Mouse (Mus musculus) gonadal fat pad, adult 2 months (tissue): Measurements from ENCODE around the gene Tmem252. TPM values are rescaled to one million over a fixed set of nuclear protein-coding genes. Genes with fewer than 3 reads are reported as not detected.

ENCODE experiments used
- DNase-seq: peaks from one replicate; pipeline ENCODE4 v3.0.0-alpha.2; 2012; ENCODE audit warnings: low read depth
- polyA plus RNA-seq: library from polyadenylated mRNA; depleted of rRNA; stranded (reverse); fragments of >200 nt; gene quantifications from 2 replicates; pipeline ENCODE4 v1.2.3, GENCODE M21; 2012; rRNA removed

Gene Tmem252
- 2.3 and 2.5 TPM in 2 replicates for polyA plus RNA-seq

DNA sequence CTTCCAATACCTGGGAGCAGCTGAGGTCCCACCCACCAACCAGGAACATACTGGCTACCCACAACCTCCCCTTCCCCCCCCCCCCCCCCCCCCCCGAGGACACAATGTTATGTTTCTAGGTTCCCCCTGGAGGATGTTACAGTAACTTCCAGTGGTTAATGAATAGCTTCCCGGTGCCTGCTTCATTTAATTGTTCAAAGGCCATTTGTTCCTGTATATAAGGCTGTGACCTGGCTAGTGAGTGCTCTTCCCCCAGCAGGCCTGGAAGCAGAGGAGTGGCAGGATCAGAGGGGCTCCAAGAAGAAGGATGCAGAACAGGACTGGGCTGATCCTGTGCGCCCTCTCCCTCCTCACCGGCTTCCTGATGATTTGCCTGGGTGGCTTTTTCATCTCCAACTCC lies at the start of gene Tmem252:
TSS of gene Tmem252 (plus strand) at position 247 of the 400 bp plus-strand sequence.
- no peak for DNase-seq

DNA sequence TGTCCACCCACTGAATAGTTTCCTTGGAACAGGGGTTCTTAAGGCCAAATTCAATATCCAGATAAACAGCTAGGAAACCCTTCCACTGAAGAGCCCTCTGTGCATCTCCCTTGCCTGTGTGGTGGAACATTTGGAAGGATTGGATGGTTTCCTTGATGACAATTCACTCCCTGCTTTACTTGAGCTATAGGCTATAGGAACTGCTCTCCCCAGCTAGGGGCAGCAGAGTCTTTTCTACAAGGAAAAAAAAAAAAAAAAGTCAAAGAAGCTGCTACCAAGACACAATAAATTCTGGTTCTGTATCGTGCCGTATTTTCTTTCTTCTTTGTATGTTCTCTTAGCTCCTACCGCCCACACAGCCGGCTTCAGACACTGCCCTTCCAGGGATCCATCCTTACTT lies 45.8 kb upstream of the Tmem252 start:
- DNase-seq: no peak

DNA sequence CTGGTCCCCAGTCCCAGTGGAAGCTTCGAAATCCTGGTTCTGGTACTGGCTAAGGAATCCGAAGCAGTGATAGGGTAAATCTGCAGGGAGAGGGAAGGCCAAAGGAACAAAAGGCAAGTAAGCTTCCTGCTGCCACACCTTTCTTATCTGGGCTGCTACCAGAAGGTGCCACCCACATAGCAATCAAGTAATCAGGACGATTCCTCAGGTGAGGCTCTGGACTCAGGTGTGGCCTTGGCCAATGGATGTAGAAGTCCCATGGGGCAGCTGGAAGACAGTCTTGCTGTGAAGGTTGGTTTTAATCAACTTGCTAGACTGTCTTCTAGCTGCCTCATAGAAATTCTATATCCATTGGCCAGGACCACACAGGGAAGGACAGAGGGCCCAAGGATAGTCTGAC lies 40.8 kb upstream of the Tmem252 start:
- DNase-seq: no peak

DNA sequence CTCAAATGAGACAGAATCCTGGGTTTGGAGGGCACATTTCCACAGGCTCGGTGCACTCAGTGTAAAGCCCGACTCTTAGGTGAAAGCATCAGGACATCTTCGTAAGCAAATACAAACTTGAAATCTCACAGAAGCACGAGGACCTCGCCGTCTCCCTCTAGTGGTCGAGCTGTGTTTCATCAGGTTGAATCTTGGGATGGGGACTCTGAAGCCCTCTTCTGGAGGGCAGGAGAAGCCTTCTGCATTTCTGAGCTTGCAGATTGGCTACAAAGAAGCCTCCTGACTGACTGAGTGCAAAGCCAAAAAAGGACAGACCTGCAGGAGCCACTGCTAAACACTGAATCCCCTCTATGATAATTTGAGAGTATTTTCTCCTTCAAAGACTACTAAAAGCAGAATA lies 39.2 kb upstream of the Tmem252 start:
- DNase-seq: no peak

DNA sequence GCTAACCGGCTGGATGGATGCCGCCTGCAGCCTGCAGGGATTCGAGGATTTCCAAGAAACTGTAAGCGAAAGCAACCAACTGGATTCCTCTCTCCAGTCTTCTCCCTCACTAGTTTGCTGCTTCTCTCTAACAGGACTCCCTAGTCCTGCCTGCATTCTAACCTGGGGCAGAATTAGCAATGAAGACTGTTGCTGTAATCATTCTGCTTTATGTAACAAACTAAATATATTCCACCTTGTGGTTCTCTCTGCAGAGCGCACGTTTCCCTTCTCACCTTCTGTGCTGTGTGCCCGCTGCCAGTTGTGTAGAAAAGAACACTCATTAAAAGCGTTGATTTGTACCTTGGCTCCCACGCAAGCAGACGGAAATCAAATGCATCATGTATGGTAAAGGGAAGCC lies 37.2 kb upstream of the Tmem252 start:
- no peak for DNase-seq

DNA sequence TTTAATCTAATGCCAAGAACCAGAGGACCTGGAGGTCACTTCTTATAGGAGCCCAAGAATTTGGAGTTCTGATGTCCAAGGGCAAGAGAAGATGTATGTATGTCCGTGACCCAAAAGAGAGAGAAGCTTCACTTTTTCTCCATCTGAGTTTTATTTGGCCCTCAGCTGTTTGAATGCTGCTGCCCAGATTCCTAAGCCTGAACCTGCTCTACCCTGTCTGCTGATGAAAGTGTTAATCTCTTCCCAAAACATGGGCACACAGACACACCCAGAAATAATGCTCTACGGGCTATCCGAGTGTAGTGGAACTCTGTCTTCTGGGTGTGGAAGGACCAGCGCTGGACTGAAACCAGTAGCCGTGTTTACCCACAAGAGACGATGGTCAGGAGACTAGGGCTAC lies 35.8 kb upstream of the Tmem252 start:
- no peak for DNase-seq

DNA sequence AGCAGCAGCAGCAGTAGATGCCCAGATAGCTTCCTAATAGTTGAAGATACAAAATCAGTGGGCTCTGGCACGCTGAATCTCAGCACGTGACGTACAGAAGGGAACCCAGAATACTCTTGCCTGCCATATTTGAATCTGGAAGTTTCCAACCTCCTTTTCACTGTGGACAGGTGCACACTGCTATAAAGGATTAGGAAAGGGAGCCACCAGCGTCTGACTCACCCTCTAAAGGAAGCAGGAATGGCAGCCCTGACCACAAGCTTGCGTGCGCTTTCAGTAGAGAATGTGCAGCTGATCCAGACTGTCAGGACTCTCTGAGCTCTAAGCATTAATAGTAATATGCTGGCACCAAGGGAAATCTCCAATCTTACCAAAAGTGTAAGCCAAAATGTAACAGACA lies 32.8 kb upstream of the Tmem252 start:
- no peak for DNase-seq

DNA sequence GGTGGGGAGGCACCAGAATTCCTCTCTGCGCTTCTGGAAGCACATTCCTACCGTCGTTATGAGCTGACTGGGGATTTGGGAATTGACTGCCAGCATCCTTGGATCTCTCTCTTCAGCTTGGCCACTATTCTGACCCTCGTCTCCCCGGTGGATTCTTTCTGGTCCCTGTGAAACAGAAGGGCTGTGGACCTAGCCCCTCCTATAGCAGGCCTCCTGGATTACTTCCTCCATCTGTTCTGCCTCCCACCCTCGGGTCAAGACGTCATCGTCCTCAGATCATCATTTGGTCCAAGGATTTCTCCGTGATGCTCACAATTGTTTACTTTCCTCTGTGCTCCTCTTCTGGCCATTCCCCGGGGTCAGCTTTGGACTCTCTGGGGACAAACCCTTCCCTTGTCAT lies 28.8 kb upstream of the Tmem252 start:
- DNase-seq: no peak

DNA sequence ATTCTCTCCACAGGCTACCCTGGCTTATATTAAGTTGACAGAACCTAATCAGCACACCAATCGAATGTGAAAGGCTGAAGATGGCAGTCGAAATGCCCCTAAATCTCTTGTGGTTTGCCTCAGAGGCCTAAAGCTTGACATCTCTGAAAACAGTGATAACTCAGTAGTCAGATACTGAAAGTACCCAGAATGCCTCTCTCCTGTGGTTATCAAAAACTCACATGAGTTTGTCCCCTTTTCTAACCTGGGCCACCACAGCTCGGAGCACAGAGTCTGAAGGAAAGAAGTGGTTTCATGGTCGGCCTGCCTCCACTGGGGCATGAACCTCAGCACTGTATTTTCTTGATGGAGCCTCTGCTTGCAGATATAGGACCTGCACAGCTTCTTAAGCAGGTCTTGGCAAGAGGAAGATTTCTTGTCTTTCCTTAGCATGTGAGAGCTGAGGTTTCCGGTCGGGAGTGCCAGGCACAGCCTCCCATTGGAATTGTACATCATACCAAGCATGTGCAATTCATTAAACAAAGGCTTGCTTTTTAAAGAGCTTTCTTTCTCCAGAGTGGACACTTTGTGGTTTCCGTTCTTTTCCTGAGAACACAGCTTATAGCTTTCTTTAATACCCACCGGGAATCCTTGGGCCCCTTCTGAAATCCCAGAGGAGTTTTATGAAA lies 27.5 kb upstream of the Tmem252 start:
- no peak for DNase-seq

DNA sequence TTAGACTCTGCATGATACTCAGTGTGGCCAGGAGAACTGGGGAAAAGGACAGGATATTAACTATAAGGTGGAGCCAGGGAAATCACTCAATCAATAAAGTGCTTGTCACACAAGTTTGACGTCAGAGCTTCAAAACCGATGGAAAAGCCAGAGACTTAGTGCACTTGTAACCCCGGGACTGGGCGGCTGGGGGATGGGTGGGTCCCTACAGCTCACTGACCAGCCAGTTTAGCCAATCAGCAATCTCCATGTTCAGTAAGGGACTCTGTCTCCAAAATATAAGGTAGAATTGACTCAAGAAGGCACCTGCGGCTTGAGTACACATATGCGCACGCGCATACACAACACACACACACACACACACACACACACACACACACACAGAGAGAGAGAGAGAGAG lies 25.8 kb upstream of the Tmem252 start:
- no peak for DNase-seq

DNA sequence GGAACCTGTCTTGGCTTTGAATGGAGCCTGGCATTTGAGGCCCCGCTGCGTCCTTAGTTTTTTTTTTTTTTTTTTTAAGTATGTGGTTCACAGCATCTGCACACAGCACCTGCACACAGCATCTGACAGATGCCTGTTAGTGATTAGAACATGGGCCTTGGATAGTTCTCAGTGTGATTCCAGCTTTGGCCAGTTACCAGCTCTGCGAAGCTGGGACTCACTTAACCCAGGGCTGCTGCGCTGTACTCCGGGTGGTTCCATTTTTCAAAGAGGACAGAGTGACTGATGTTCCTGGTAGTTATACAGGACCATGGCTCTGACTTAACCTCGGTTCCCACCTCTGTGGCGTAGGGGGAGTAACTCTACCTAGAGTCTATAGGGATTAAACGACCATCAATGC lies 23.4 kb upstream of the Tmem252 start:
- no peak for DNase-seq

DNA sequence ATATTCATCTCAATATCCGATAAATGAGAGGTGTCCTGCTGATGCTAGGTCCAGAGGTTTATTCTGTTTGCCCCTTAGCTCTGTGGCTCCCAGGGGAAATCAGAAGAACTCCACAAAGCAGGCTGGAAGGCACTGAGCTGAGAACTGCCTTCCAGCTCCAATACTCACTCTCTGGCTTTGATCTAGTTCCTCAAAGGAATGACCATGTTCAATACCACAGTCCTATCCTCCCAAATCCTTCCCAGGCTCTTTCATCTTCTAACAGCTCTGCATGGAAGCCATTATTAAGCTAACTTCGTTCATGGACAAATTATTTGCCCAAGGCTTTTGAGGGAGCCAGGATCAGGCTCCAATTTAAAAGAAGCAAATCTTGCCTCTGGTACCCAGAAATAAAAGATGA lies 22.2 kb upstream of the Tmem252 start:
- DNase-seq: no peak

DNA sequence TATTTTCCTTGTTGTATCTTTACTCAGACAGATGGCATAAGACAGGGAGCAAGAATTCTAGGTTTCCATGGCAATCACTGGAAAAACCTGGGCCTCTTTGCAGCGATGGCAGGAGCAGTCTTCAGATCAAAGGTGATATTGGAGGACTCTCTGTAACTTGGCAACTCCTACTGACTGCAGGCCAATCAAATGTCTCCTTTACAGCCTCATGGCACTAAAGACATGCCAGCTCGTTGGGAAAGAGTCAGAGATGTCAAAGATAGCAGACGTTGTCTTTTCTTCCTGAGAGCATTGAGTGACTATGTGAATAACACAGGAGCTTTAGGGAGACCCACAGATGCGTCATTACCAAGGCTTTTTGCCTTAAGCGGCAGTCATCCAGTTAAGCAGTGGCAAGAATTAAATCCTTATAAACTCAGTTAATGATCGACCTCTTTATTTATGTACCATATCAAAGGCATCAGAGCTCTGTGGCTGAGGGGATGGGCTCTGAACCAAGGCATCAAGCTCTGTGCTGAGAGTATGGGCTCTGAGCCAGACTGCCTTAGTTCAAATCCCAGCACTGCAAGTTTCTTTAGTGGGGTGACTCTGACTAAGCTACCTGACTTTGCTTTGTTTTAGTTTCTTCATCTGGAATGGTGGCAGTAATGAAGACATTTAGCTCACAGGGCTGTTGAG lies 21.3 kb upstream of the Tmem252 start:
- DNase-seq: peak; percentile 82

DNA sequence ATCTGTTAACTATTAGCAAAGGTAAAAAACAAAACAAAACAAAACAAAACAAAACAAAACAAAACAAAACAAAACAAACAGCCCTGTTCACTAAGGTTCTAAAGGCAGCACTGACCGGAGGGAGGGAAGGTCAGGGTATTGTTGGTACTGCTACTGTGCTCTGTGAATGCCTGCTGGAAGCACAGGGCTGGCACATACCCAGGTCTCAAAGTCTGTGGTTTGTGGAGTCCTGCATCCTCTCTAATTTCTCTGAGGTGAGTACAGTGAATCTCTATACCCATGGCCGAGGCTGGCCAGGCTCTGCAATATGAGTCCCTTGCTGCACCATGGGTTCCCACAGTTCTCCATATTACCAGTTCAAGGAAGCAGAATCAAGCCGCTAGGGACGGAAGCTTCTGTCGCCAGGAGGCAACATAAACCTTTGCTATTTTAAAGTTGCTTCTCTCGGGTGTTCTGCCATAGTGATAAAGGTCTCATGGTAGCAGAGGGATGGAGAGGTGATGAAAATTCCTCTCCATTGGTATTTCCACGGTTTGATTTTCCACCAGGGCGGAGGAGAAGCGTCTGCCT lies 20.5 kb upstream of the Tmem252 start:
- no peak for DNase-seq

DNA sequence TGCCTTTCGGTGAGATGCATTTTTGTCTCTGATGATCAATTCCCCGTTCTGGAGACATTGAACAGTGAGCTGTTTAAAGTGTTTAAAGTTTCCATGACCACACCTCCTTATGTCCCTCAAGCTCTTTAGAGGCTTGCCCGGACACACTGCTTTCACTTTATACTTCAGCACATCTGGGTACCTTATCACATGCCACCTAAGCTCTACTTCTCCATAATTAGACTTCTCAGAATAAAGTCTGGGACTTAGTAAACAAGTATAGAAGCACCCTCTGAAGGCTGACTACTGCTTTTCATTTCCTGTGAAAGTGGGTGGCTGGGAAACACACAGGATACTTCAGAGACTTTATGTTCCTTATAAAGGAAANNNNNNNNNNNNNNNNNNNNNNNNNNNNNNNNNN lies 16.8 kb upstream of the Tmem252 start:
- DNase-seq: no peak

DNA sequence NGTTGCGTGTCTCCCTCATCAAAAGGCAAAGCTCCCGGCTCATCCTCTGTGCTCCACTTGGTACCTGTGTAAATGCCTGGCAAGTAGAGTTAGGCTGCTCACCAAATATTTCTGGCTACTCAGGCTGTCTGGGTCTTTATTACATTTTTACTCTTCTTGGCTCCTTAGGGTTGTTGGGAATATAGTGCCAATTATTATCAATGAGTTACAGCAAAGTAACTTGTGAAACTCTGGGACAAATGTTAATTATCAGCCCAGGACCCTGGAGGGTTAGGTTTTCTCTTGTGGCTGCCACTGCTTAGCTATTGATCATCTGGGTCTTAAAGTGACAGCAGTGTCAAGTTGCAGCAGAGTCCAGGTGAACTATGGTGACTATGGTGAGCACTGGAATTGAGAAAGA lies 11.5 kb upstream of the Tmem252 start:
- no peak for DNase-seq

DNA sequence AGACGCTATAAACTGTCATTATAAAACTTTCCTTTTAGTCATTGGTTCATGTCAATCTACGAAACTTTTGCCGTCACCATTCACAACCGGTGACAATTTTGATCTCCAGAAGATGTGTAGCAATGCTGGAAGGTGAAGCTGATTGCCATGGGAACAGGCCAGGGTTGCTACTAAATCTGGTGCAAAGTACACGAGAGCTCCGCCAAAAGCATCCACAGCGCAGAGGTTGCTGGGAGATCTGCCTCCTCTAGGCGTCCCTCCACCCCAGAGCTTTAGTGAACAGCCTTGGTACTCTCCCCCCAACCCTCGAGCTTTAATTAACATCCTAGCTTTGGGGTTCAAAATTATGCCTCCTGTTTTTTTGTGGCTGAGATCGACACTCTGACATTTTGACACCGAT lies 8.0 kb upstream of the Tmem252 start:
- DNase-seq: no peak

DNA sequence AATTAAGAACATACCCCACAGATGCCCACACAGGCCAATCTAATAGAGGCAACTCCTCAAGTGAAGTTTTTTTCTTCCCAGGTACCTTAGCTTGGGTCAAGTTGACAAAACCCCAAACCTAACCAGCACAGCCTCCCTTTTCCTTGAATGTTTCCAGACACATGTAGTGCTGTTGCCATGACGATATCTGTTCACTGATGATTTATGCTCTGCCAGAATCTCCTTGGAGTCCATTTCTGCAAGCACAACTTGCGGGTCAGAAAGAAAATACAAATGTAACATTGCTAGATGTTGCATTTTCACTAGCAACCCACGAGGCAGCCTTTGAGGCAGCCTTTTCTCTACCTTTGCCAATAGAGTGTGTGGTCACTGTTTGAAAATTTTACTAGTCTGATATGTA lies 6.3 kb upstream of the Tmem252 start:
- DNase-seq: no peak

DNA sequence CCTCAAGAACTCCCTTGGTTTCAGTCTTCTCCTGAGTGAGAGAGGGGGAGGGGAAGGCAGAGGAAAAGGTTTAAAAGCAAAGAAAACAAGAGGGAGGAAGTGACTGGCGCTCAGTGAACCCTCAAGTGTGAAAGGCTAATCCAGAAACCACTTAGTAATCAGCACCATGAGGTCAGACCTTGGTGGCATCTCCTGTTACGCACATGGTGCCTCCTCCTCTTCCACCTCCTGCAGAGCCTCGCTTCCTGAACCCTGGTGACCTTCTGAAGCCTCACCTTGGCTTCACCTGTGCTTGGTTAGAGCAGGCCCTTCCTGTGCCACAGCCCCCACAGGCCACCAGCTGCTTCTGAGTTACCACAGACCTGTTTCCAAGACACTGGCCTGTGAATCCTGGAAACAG lies 2.2 kb upstream of the Tmem252 start:
- no peak for DNase-seq

DNA sequence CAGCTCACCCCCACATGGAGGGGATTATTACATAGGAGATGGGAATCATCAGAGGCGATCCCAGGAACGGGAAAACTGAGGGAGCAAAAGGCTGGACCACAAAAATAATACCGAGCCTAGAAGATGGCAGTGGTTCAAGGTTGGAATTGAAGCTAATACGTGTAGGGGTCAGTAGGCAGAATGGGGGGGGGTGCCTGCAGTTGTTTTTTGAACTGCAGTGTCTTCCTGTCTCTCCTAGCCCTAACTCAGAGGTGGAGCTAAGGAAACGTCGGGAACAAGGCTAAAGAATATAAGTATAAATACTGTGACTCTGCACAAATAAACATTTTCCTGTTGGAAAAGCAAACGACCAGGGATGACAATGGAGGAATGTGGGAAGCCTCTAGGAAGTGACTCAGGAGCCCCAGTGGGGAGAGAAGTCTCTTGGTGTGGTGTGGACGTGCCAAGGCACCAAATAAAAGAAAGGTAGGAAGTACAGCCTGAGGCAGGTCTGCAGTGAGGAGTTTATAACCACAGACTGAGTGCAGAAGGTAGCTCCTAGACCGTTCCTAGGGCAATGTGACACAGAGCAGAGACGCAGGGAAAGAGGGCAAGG lies 1.3 kb upstream of the Tmem252 start:
- no peak for DNase-seq

DNA sequence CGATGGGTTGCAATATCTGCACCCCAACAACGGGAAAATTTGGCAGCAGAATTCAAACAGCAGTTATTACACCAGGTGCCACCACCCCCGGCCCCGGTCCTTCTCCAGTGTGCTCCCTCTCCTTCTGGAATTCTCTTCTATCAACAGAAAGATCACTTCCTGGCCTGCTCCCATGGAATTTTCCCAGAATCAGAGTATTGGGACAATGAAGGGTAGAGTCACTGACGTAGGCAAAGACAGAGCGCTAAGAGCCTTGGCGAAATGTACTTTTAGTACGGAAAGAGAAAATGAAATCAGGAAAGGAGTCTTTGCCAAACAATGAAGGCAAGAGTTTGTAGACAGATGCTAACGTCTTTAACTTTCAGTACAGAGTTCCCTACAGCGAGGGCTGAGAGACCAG lies 477 bp upstream of the Tmem252 start:
- no peak for DNase-seq

DNA sequence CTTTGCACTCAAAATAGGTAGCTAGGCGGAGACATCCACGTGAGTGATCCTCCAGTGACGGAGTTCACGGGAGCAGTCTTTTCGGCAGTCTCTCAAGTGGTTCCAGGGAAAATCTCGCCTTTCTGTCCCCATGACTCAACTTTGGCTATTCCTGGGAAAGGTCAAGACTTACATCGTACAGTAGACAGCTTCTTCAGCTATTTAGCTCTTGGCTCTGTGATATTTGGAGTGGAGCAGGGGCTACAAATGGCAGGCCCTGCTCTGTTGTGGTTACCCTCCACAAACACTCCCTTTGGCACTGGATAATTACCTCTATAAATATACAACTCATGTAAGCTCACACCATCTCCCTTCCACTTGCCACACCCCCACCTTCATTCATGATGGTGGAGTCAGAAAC lies 2.6 kb downstream of the Tmem252 start:
- DNase-seq: no peak
